Comparison of ENCODE assay signal across 20 mouse cellular contexts in genomic region chr8:75064790-75065189, GRCm38 (mm10). TPM values are rescaled to one million over a fixed set of nuclear protein-coding genes. Genes with fewer than 3 reads are reported as not detected.
DNase-seq lines count a peak whose midpoint lies in the region; ATAC-seq and TF ChIP-seq lines count a peak whose summit lies in the region.
"Had no signal": no experiment of that assay in that cellular context is flagged by ENCODE, and none has a peak within 500 bp of the region (broad histone marks: within the 10 kb centered on the region; RNA-seq: fewer than 3 reads in every experiment).

No protein-coding gene starts in this region.

- intact Hi-C loops in gastrocnemius, adult 2 months (cut with DNase I): no loop called here

- peak; percentile 53 for DNase-seq in gastrocnemius, adult 2 months
- no peak for DNase-seq in gastrocnemius, postnatal 10 days
- DNase-seq in right cerebral cortex, adult 18-20 months: peak; percentile 24
- DNase-seq in right cerebral cortex, postnatal 36 days (ENCODE audit: low spot score in 2 of 2): no peak
- DNase-seq in skeletal muscle tissue, adult 2 months (ENCODE audit: low read depth, low spot score): peak; percentile 60
- DNase-seq: adrenal gland, adult 2 months; adrenal gland, postnatal 25 days; cerebellum, adult 2 months; cerebellum, postnatal 10 days; gastrocnemius, postnatal 25 days; heart, postnatal 4 days; kidney, adult 11 months had no signal

- TF ChIP-seq CTCF in gastrocnemius, adult 2 months (IDR thresholded peaks at IDR 0.05): no peak

- H3K36me3 ChIP-seq in hindbrain, embryonic 12.5 days: peaks cover 14% of the 10 kb centered on the region

- WGBS in hindbrain, embryonic 12.5 days: 91% methylated on average over 3 of the region's 3 CpGs

- no peak overlapping the region for H3K9ac ChIP-seq in hindbrain, embryonic 12.5 days
- H3K9ac ChIP-seq: embryonic facial prominence, embryonic 15.5 days; heart, embryonic 13.5 days; hindbrain, embryonic 13.5 days had no signal

- no peaks in the 10 kb centered on the region for H3K27me3 ChIP-seq in hindbrain, embryonic 12.5 days
- H3K27me3 ChIP-seq: embryonic facial prominence, embryonic 15.5 days; heart, embryonic 13.5 days; hindbrain, embryonic 13.5 days had no signal

- no peaks in the 10 kb centered on the region for H3K9me3 ChIP-seq in hindbrain, embryonic 12.5 days (replicated peaks)
- H3K9me3 ChIP-seq: embryonic facial prominence, embryonic 15.5 days; forebrain, embryonic 10.5 days; heart, embryonic 13.5 days; hindbrain, embryonic 13.5 days had no signal

- no peak for ATAC-seq in hindbrain, embryonic 12.5 days (ENCODE audit: low FRiP score)
- ATAC-seq: forebrain, embryonic 14.5 days; hindbrain, postnatal 0 days had no signal

- no peak overlapping the region for H3K4me3 ChIP-seq in gastrocnemius, adult 2 months
- no peak overlapping the region for H3K4me3 ChIP-seq in hindbrain, embryonic 12.5 days
- H3K4me3 ChIP-seq: embryonic facial prominence, embryonic 15.5 days; erythroblast, embryonic 14.5 days; forebrain, embryonic 10.5 days; heart, embryonic 13.5 days; hindbrain, embryonic 13.5 days had no signal

- no peaks in the 10 kb centered on the region for H3K4me1 ChIP-seq in hindbrain, embryonic 12.5 days
- H3K4me1 ChIP-seq: embryonic facial prominence, embryonic 15.5 days; forebrain, embryonic 10.5 days; hindbrain, embryonic 13.5 days had no signal

- no peak overlapping the region for H3K4me2 ChIP-seq in hindbrain, embryonic 12.5 days (replicated peaks)
- H3K4me2 ChIP-seq: embryonic facial prominence, embryonic 15.5 days; heart, embryonic 13.5 days; hindbrain, embryonic 13.5 days had no signal

- H3K27ac ChIP-seq in gastrocnemius, adult 2 months: peak overlapping the region; percentile 41
- H3K27ac ChIP-seq in hindbrain, embryonic 12.5 days: no peak overlapping the region
- H3K27ac ChIP-seq: embryonic facial prominence, embryonic 15.5 days; forebrain, embryonic 10.5 days; heart, embryonic 13.5 days; hindbrain, embryonic 13.5 days; hindbrain, postnatal 0 days had no signal

RNA-seq across cellular contexts. Expression of gene Hmox1, which starts 28.6 kb away (rescaled TPM):
- total RNA-seq in gastrocnemius, adult 2 months (2021): 1 to 10 TPM; 5.8 to 7.4 TPM
- total RNA-seq in gastrocnemius, postnatal 10 days (2021): 10 to 100 TPM; 14.8 to 24.3 TPM
- 18.7 and 19.6 TPM in 2 replicates for polyA plus RNA-seq in hindbrain, embryonic 12.5 days (2016; fragmentation: Nextera tagmentation; extraction: Ambion mirVana)

RNA-seq across cellular contexts. Expression of gene Tom1, which starts 31.3 kb away (rescaled TPM):
- total RNA-seq in gastrocnemius, adult 2 months (2021): 10 to 100 TPM; 45.9 to 49.7 TPM
- 10 to 100 TPM; 43.2 to 47.1 TPM for total RNA-seq in gastrocnemius, postnatal 10 days (2021)
- polyA plus RNA-seq in hindbrain, embryonic 12.5 days (2016; fragmentation: Nextera tagmentation; extraction: Ambion mirVana): 28.1 and 28.8 TPM in 2 replicates

RNA-seq across cellular contexts. Expression of gene Mcm5, which starts 44.6 kb away (rescaled TPM):
- 1 to 10 TPM in 1 of 2 experiments, under 1 TPM in 1; 0.89 to 1.1 TPM for total RNA-seq in gastrocnemius, adult 2 months (2021)
- total RNA-seq in gastrocnemius, postnatal 10 days (2021): 10 to 100 TPM; 11.9 to 15.5 TPM
- polyA plus RNA-seq in hindbrain, embryonic 12.5 days (2016; fragmentation: Nextera tagmentation; extraction: Ambion mirVana): 98.7 and 105 TPM in 2 replicates

Comparison
In these comparisons a context has a peak if more than half of its experiments do, and no peak if none do; other contexts are left out.
1. DNase-seq: peak in gastrocnemius, adult 2 months (single experiment), right cerebral cortex, adult 18-20 months (single experiment) and skeletal muscle tissue, adult 2 months (single experiment); none in gastrocnemius, postnatal 10 days (single experiment) and right cerebral cortex, postnatal 36 days (0 of 2).
2. RNA of gene Mcm5, which starts 44.6 kb away (total RNA-seq): 11.9 to 15.5 TPM in gastrocnemius, postnatal 10 days; 0.89 to 1.1 TPM in gastrocnemius, adult 2 months; every median in the first group is over 4 times any median in the second.